Mouse (Mus musculus): Measurements from ENCODE around the gene Ppm1h. TPM values are rescaled to one million over a fixed set of nuclear protein-coding genes. Genes with fewer than 3 reads are reported as not detected.
A peak's percentile ranks its signal among the peaks of the same experiment; 100 is the strongest.
"Not testable (repeated sequence)": the region's sequence is repeated elsewhere in the genome, so short reads cannot be mapped to it uniquely, and the experiment has no call there.

The Ppm1h gene
- polyA plus RNA-seq, 1 experiment from 2014 or later, result 6.5 TPM

DNA sequence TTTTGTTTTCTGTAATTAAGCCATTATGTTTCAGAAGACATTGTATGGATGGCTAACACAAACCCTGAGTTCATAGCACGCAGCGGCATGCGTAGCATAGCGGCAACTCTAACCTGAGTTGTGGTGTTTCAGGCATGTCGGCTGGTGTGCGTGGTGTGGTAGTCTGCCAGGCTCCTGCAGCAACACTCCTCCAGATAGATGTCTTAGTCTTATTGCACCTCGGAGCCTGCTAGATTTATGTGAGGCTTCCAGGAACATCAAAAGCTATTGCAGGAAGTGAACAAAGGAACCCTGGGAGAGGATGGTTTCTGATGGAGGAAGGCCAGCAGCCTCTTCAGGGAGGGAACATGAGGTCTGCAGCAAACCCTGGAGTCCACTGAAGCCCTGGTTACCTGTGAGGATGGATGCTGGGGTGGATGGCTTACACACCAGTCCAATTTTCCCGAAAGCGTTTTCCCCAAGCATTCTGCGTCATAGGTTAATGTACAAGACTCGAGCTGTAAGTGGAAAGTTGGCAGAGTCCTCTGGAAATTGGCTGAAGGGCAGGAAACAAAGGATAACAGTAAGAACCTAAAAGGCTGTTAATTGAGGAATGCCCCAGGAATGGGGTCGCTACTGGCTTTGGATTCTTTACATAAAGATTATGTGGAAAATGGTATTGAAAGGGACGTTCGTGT, 239.2 kb downstream of the Ppm1h start:
- WGBS, result 88% methylated on average over 14 of the region's 14 CpGs
- no peak overlapping the region for H3K9ac ChIP-seq
- H3K36me3 ChIP-seq (ENCODE audit: poor library complexity, severe bottlenecking), result no peaks in the 10 kb centered on the region
- H3K4me1 ChIP-seq, result peaks cover 8% of the 10 kb centered on the region
- no peak overlapping the region for H3K4me2 ChIP-seq
- no peaks in the 10 kb centered on the region for H3K9me3 ChIP-seq (replicated peaks)
- H3K27me3 ChIP-seq, result no peaks in the 10 kb centered on the region
- ATAC-seq, result no peak
- H3K4me3 ChIP-seq, result no peak overlapping the region
- no peak overlapping the region for H3K27ac ChIP-seq

DNA sequence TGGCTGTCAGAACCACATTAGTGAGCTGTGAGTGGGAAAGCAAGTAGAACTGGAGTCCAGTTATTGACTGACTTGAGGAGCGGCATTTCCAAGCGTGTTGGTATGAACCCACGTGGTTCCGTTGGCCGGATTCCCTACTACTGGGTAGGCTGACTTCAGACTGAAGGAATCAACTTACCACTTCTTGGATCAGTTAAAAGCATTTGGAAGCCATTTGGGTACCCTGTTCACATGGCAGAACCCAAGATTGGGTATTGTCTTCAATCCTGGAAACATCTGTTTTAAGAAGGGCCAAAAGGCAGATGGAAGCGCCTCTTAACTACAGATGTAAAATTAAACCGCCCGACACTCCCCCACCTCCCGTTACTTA, 239.7 kb downstream of the Ppm1h start:
- Histone ChIP-seq H3K4me1 (peaks cover 3% of the 10 kb centered on the region; the same call in 1 of the 2 replicates), H3K27me3 (no peaks in the 10 kb centered on the region), H3K4me3 (no peak overlapping the region), H3K9me3 (replicated peaks) (no peaks in the 10 kb centered on the region), H3K9ac (no peak overlapping the region), H3K27ac (no peak overlapping the region), H3K36me3 (ENCODE audit: poor library complexity, severe bottlenecking) (no peaks in the 10 kb centered on the region), H3K4me2 (no peak overlapping the region)
- 96% methylated on average over 9 of the region's 9 CpGs for WGBS
- ATAC-seq, result no peak

- Histone ChIP-seq H3K4me2 (no peak overlapping the region), H3K27ac (no peak overlapping the region), H3K27me3 (no peaks in the 10 kb centered on the region), H3K9ac (no peak overlapping the region), H3K4me1 (0 out of 2 replicates have a peak, but pooled peaks cover 3% of the 10 kb centered on the region), H3K36me3 (ENCODE audit: poor library complexity, severe bottlenecking) (no peaks in the 10 kb centered on the region), H3K4me3 (no peak overlapping the region), H3K9me3 (replicated peaks) (no peaks in the 10 kb centered on the region)
- WGBS, result 96% methylated on average over 5 of the region's 5 CpGs
- ATAC-seq, result no peak
These were observed 240.2 kb downstream of the Ppm1h start for GRCm38 (mm10) chr10:122918754-122919153.

GRCm38 (mm10) chr10:122919416-122919815, 240.9 kb downstream of the Ppm1h start:
- Histone ChIP-seq H3K4me1 (0 out of 2 replicates have a peak, but pooled peaks cover 3% of the 10 kb centered on the region), H3K36me3 (ENCODE audit: poor library complexity, severe bottlenecking) (no peaks in the 10 kb centered on the region), H3K9ac (no peak overlapping the region), H3K9me3 (replicated peaks) (no peaks in the 10 kb centered on the region), H3K27ac (no peak overlapping the region), H3K4me3 (no peak overlapping the region), H3K4me2 (no peak overlapping the region), H3K27me3 (no peaks in the 10 kb centered on the region)
- ATAC-seq, result no peak
- WGBS, result 88% methylated on average over 2 of the region's 2 CpGs

- H3K9me3 ChIP-seq (replicated peaks), result no peaks in the 10 kb centered on the region
- no peaks in the 10 kb centered on the region for H3K27me3 ChIP-seq
- 0 out of 2 replicates have a peak, but pooled peaks cover 3% of the 10 kb centered on the region for H3K4me1 ChIP-seq
- no peak overlapping the region for H3K4me2 ChIP-seq
- no peaks in the 10 kb centered on the region for H3K36me3 ChIP-seq (ENCODE audit: poor library complexity, severe bottlenecking)
- no peak for ATAC-seq
- no peak overlapping the region for H3K9ac ChIP-seq
- no peak overlapping the region for H3K27ac ChIP-seq
- WGBS, result 97% methylated on average over 11 of the region's 11 CpGs
- H3K4me3 ChIP-seq, result no peak overlapping the region
These were observed 241.7 kb downstream of the Ppm1h start for GRCm38 (mm10) chr10:122920218-122920795.

GRCm38 (mm10) chr10:122922226-122922625, 243.7 kb downstream of the Ppm1h start:
- Histone ChIP-seq H3K4me2 (peak overlapping the region; percentile 12; the same call in 1 of the 2 replicates), H3K9ac (no peak overlapping the region), H3K27ac (no peak overlapping the region), H3K27me3 (no peaks in the 10 kb centered on the region), H3K4me3 (no peak overlapping the region), H3K36me3 (ENCODE audit: poor library complexity, severe bottlenecking) (no peaks in the 10 kb centered on the region), H3K9me3 (replicated peaks) (no peaks in the 10 kb centered on the region), H3K4me1 (0 out of 2 replicates have a peak, but pooled peaks cover 3% of the 10 kb centered on the region)
- ATAC-seq, result peak; percentile 63; the same call in 1 of the 2 replicates
- 33% methylated on average over 7 of the region's 7 CpGs for WGBS

- H3K27me3 ChIP-seq; H3K4me2 ChIP-seq; H3K9ac ChIP-seq; H3K36me3 ChIP-seq (ENCODE audit: poor library complexity, severe bottlenecking); H3K9me3 ChIP-seq (replicated peaks); H3K27ac ChIP-seq; ATAC-seq; H3K4me3 ChIP-seq: not testable (repeated sequence)
- H3K4me1 ChIP-seq, result peaks cover 14% of the 10 kb centered on the region
- WGBS, result 87% methylated on average over 5 of the region's 5 CpGs
These were observed 246.0 kb downstream of the Ppm1h start for GRCm38 (mm10) chr10:122924571-122924970.

- no peaks in the 10 kb centered on the region for H3K9me3 ChIP-seq (replicated peaks)
- no peak overlapping the region for H3K4me2 ChIP-seq
- H3K4me1 ChIP-seq, result peaks cover 31% of the 10 kb centered on the region
- no peak overlapping the region for H3K27ac ChIP-seq
- ATAC-seq, result no peak
- H3K27me3 ChIP-seq, result no peaks in the 10 kb centered on the region
- no peak overlapping the region for H3K9ac ChIP-seq
- H3K36me3 ChIP-seq (ENCODE audit: poor library complexity, severe bottlenecking), result no peaks in the 10 kb centered on the region
- WGBS, result 82% methylated on average over 4 of the region's 4 CpGs
- no peak overlapping the region for H3K4me3 ChIP-seq
These were observed 247.7 kb downstream of the Ppm1h start for GRCm38 (mm10) chr10:122926275-122926674.

GRCm38 (mm10) chr10:122930520-122930919, 252.0 kb downstream of the Ppm1h start:
- Histone ChIP-seq H3K36me3 (ENCODE audit: poor library complexity, severe bottlenecking) (no peaks in the 10 kb centered on the region), H3K4me2 (no peak overlapping the region), H3K9me3 (replicated peaks) (no peaks in the 10 kb centered on the region), H3K27me3 (no peaks in the 10 kb centered on the region), H3K27ac (peak overlapping the region; percentile 87), H3K4me1 (peaks cover 45% of the 10 kb centered on the region), H3K9ac (no peak overlapping the region), H3K4me3 (no peak overlapping the region)
- 89% methylated on average over 4 of the region's 4 CpGs for WGBS
- no peak for ATAC-seq

DNA sequence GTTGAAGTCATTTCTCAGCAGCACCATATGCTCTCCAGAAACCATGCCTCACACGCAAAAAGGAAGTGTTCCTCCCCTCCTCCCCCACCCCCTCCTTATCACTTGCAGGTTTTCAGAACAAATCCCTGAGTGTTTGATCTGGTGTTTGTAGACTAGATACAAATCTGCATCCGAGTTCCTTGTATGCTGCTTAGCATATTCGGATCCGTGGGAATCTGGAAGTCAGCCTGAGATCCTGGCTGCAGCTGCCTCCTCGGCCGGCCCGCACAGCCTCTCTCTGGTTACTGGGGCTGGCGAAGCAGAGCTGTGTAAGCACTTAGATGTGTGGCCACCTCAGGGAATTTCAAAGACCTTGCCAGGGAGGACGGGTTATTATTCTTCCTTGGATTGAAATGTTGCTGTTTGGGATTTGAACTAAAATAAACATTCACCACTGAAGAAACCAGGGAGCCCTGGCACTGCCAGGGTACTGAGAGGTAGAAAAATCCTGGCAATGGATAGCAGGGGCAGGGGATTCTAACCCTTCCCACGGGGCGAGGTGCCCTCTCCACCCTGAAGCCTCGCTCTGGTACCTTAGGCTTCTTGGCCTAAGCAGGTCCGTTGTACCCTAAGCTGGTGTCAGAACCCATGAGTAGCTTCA, 252.8 kb downstream of the Ppm1h start:
- peak; percentile 80 for ATAC-seq
- 12% methylated on average over 13 of the region's 13 CpGs for WGBS

GRCm38 (mm10) chr10:122931851-122932550, 253.4 kb downstream of the Ppm1h start:
- Histone ChIP-seq H3K27me3 (no peaks in the 10 kb centered on the region), H3K4me1 (peaks cover 45% of the 10 kb centered on the region), H3K4me2 (peak overlapping the region; percentile 12; the same call in 1 of the 2 replicates), H3K27ac (peak overlapping the region; percentile 87), H3K9ac (no peak overlapping the region), H3K9me3 (replicated peaks) (no peaks in the 10 kb centered on the region), H3K36me3 (ENCODE audit: poor library complexity, severe bottlenecking) (no peaks in the 10 kb centered on the region), H3K4me3 (no peak overlapping the region)
- ATAC-seq, result peak; percentile 89
- WGBS, result 16% methylated on average over 10 of the region's 10 CpGs

More for the DNA sequence above, 252.8 kb downstream of the Ppm1h start:
- Histone ChIP-seq H3K27ac (peak overlapping the region; percentile 87), H3K9ac (no peak overlapping the region), H3K27me3 (no peaks in the 10 kb centered on the region), H3K36me3 (ENCODE audit: poor library complexity, severe bottlenecking) (no peaks in the 10 kb centered on the region), H3K4me3 (no peak overlapping the region), H3K4me1 (peaks cover 45% of the 10 kb centered on the region), H3K4me2 (peak overlapping the region; percentile 28; the same call in 1 of the 2 replicates), H3K9me3 (replicated peaks) (no peaks in the 10 kb centered on the region)
